Mouse (Mus musculus) embryo, embryonic 9.5 days (tissue): ENCODE results near the gene Ogg1.
A peak's percentile ranks its signal among the peaks of the same experiment; 100 is the strongest.

Experiments
- DNase-seq: peaks from one replicate; pipeline ENCODE4 v3.0.0-alpha.2; 2017; ENCODE audit errors: extremely low spot score

Gene Ogg1

DNA sequence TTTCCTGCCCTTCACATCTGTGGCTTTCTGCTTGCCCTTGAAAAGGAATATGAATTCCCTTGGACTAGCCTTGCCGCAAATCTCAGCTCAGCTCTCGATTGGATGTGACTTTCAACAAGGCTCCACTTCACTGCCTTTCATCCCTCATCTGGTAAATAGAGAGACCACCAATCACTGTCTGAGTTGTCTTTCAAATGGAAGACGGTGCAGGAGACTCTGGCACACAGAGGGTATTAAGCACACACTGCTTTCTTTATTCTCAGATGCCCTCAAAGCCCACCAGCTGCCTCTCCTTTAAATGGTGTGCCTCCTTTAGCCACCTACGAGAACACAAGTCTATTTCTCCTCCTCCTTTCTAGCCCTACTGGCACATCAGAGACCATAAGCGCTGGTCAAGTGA, 41.8 kb downstream of the Ogg1 start:
- DNase-seq = no peak

DNA sequence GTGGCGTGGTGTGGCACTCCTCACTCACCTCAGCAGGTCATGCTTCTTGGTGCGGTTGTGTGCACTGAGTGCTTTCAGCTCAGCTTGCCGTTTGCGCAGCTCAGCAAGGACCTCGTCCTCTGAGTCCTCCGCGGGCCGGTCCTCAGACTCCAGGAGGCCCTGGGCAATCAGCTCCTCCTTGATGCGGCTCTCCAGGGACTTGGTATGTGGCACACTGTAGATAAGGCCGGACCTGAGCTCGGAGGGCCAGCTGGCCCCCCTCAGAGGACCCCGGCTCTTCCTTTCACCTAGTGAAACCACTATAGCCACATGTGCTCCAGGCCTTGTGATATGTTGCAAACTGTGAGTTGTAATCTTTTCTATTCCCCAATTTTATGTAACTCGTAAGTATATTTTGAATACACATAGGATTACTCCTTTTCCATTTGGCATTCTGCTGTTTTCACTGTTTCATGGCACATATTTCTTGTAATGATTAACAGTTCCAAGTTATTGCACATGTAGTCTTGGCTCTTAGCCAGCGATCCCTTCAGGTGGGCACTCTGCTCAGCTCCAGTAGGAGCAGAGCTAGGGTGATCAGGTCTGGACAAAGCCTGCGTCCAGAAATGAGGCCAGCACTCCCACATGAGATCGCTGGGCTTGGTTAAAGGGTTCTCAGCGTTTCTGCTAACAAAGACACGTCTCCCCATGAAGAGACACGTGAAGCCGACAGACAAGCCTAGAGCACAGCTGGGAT, 43.6 kb downstream of the Ogg1 start:
- DNase-seq = no peak

DNA sequence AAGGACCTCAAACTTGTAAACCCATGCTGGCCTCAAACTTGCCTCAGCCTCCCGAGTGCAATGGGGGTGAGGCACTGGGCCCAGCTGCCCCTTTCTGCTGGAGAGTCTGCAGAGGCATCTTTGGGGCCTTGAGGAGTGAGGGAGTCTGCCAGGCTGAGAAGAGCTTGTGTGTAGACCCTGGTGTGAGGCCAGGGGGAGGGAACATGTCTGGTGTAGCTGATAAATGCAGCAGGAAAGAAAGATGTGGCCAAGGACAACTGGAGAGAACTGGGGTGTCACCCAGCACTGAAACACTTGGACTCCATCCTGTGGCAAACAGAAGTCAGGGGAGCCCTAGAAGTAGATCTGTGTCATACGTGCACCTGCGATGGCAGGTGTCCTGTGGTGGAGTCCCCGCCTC, 46.7 kb downstream of the Ogg1 start:
- no peak for DNase-seq

DNA sequence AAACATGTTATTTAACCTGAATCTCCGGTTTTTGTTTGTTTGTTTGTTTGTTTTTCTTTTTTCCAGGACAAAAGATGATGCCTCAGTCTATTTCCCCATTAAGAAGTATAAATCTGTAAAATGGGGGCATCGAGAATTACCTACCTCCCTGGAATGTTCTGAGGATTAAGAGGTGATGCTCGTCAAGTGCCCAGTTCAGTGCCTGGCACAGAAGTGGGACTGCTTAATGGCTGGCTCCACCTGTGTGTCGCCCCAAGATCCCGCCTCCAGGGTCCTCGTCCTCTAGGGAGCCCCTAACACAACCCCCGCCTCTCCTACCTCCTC, 50.4 kb downstream of the Ogg1 start:
- DNase-seq = no peak

DNA sequence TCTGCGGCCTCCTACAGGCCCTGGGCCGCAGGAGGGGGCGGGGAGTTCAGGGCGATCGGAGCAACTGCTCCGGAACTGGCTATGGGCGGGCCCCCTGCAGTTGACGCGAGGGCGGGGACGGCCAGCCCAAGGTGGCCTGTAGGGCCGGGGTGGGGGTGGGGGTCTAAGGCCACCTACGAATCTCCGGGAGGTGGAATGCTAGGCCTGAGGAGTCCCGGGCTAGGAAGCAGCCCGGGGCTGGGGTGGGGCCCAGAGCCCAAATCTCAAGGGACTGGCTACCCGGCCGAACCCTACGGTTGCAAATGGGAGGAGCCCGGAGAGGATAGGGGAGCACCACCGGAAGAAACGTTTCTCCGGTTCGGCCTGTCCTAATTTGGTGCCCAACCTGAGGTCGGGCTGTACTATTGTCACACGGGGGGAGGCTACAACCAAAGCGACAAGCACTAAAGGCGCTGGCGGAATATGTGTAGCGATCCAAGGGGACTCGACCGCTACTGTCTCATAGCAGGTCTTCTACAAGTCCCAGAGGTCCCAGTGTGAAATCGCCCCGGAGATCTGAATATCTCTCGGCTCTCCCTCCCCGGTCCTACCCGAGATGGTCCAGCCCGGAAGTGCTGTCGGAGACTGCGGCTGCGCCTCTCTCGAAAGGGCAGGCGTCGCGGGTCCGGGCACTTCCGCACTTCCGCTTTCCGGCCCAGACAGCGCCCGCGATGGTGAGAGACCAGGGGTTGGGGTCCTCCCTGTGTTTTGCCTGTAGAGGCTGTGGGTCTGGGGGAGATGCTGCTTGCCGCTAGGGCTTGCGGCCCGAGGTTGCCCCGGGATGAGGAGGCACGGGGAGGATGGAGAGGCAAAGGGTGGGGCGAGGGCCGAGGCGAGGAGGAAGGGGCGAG, 51.0 kb downstream of the Ogg1 start, which contains the start of the genes Tada3 and Arpc4:
Gene Tada3, minus strand, starts transcription at position 388 of the 890 bp plus-strand sequence.
Gene Arpc4, plus strand, starts transcription at position 620 of the 890 bp plus-strand sequence.
- peak; percentile 96 for DNase-seq

DNA sequence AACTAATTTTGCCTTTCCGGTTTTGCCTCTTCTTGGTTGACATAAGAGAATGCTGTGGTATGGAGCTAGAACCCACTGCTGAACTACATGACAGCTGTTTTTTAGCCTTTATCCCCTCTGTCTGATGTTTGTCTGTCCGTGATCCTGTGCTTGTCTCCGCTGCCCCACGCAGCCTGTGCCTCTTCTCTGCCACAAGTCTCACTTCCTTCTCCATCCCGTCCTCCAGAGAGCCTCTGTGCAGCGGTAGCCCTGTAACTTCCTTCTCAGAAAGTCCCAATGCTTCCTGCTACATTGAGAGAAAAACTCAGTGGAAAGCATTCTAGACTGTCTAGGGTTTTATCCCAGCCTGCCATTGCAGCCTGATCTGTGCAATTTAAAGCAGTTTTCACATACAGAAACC, 52.5 kb downstream of the Ogg1 start:
- no peak for DNase-seq

DNA sequence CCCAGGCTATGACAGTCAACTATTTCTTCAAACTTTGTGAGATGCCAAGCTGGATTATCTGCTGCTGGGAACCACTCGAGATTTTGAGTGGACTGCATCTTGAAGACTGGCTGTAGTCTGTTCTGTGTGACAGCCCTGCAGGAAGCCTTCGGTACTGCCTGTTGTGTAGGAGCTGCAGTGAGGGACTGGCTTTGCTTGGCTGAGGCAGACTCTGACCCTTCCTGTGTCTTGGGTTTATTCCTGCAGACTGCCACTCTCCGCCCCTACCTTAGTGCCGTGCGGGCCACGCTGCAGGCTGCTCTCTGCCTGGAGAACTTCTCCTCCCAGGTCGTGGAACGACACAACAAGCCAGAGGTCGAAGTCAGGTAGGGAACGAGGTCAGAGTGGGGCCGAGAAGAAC, 53.7 kb downstream of the Ogg1 start:
- no peak for DNase-seq

DNA sequence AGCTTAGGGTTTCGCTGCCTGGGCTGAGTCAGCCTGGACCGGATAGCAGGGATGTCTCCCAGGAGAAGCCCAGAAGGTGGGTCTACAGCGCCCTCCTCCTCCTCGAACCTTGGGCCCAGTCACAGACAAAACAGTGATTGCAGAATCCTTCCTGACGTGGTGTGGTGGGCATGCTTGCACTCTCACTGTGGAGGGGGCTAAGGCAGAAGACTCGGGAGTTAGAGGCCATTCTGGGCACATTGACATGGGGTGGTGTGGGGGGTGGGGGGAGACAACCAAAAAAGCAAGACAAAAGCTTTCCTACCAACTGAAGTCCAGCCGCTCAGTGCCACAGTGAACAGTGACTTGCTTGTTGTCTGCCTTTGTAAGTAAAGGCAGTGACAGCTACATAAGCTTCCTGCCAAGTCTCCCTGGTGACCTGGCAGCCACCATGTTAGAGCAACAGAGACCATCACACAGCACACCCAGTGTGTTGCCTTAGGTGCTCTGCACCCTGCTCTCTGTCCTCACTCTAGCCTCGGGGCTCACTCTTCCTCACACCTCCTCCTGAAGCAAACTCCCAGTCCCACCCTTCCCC, 57.7 kb downstream of the Ogg1 start:
- no peak for DNase-seq
